Mouse (Mus musculus): ENCODE measurements around the gene Gstm5.

Gstm5 gene

GRCm38 (mm10) chr3:107932128-107932527 is 36.5 kb downstream of the Gstm5 start:
- DNase-seq = no peak

GRCm38 (mm10) chr3:107935268-107935667 is 39.6 kb downstream of the Gstm5 start:
- DNase-seq = no peak

- no peak for DNase-seq
Measured at GRCm38 (mm10) chr3:107935888-107936287, 40.3 kb downstream of the Gstm5 start.

- DNase-seq = peak; percentile 43 to 49
Measured at GRCm38 (mm10) chr3:107939403-107939802, 43.8 kb downstream of the Gstm5 start.

GRCm38 (mm10) chr3:107939830-107940229 is 44.2 kb downstream of the Gstm5 start:
- DNase-seq = no peak

GRCm38 (mm10) chr3:107940524-107940923 is 44.9 kb downstream of the Gstm5 start:
- DNase-seq = no peak

GRCm38 (mm10) chr3:107941261-107941660 is 45.6 kb downstream of the Gstm5 start:
- no peak for DNase-seq

GRCm38 (mm10) chr3:107943239-107943990 is 47.8 kb downstream of the Gstm5 start, which contains the start of gene Gstm6:
TSS of gene Gstm6 (minus strand) at chr3:107943749.
- DNase-seq = no peak

GRCm38 (mm10) chr3:107945729-107946128 is 50.1 kb downstream of the Gstm5 start:
- DNase-seq = no peak

All from cerebellum, postnatal 36 days (tissue).